Mouse (Mus musculus) thymus, adult 2 months (tissue): ENCODE results near the gene Actn1.

Experiments
- CTCF ChIP-seq: fragments of 200-500 bp; IDR thresholded peaks from 2 replicates; pipeline ENCODE4 v1.5.1; 2012; ENCODE audit warnings: mild to moderate bottlenecking, control low read depth, low read length, moderate library complexity, borderline replicate concordance; ENCODE audit not compliant: control insufficient read depth, poor library complexity, insufficient read depth; ENCODE audit errors: extremely low read depth
- POLR2A ChIP-seq: fragments of 200-500 bp; IDR thresholded peaks from 2 replicates; pipeline ENCODE4 v1.6.1; 2012; ENCODE audit warnings: mild to moderate bottlenecking, low read length, control low read depth, moderate library complexity; ENCODE audit not compliant: control insufficient read depth, poor library complexity, insufficient read depth; ENCODE audit errors: extremely low read depth

DNA sequence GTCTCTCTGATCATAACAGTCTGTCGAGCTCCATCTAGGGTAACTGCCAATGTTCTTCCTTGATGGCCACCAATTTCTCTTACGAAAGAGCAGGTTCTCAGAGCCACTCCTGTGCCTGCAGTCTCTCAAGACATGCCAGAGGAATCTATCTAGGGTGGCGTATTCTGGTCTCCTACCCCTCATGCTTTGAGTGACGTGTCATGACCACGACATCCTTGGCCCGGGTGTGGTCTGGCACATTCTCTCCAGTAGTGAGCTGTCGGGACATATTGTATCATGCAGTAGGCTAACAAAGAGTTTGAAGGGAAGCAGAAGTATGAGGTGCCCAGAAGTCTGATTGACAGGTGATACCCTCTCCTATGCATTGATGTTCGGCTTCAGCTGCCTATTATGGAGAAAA is 119.2 kb downstream of the Actn1 start:
- TF ChIP-seq POLR2A (no peak), CTCF (no peak)
